Mouse (Mus musculus) neural tube, embryonic 10.5 days (tissue): ENCODE measurements around the gene Gipc3.
A peak's percentile ranks its signal among the peaks of the same experiment; 100 is the strongest.

ENCODE experiments used
- DNase-seq: peaks from one replicate; pipeline ENCODE4 v3.0.0-alpha.2; 2017; ENCODE audit warnings: low spot score; ENCODE audit errors: extremely low spot score

Gene Gipc3

DNA sequence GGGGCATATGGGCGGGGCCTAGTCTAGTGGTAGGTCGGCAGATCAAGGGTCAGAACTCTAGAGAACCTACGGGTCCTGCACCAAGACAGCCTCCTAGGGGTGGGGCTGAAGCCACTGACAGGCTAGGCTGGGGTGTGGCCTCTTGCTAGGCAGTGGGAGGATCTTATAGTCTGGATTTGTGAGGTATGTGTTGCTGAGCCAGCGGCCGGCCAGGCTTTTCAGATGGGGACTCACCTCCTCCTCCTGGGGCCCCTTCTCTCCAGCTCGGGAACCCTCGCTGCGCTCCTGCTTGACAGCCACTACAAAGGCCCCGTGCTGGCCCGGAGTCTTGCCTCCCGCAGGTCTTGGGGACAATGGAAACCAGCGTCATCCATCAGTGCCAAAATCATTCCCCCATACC lies 6.1 kb upstream of the Gipc3 start:
- DNase-seq: no peak

DNA sequence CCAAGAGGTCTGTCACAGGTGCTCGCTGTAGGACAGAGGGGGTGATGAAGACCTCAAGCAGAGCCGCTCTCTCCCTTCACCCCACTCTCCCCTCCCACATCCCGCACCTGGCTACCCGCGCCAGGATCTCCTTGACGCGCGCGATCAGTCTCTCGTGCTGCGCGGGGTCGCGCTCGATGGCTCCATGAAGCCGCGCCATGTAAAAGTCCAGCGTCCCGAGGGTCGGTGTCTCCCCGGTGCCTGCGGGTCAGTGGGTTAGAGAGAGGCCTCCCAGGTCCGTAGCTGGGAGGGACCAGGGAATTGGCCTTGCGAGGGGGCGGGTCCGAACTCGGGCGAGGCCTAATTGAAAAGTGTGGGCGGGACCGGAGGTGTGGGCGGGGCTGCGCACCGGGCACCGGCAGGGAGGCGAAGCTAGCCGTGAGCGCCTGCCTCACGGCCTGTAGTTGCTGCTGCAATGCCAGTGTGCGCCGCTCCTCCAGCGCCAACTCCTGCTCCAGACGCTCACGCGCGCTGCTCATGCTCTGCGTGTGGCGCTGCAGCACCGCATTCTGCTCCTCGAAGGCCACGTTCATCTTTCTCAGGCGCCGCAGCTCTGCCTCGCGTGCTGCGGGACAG lies 3.5 kb upstream of the Gipc3 start:
- peak; percentile 67 for DNase-seq

DNA sequence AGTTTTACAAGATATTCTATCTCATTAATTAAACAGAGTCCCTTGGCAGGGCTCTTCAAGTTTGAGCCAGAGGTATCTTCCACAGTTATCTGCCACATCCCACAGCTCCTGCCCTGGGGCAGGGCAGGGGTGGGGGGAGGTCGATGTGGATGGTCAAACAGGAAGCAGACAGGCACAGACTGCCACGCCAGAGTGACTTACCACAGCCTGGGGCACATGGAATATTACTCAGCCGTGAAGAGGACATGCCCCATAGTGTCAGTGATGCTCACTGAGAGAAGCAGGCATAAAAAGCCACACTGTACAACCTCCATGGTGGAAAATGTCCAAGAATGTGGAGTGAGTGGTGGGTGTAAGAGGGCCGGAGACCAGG lies 2.1 kb upstream of the Gipc3 start:
- no peak for DNase-seq

- no peak for DNase-seq
Observed at GRCm38 (mm10) chr10:81344421-81345161, 1.5 kb upstream of the Gipc3 start.

GRCm38 (mm10) chr10:81341333-81341949 lies 1.6 kb downstream of the Gipc3 start:
- DNase-seq: peak; percentile 79

DNA sequence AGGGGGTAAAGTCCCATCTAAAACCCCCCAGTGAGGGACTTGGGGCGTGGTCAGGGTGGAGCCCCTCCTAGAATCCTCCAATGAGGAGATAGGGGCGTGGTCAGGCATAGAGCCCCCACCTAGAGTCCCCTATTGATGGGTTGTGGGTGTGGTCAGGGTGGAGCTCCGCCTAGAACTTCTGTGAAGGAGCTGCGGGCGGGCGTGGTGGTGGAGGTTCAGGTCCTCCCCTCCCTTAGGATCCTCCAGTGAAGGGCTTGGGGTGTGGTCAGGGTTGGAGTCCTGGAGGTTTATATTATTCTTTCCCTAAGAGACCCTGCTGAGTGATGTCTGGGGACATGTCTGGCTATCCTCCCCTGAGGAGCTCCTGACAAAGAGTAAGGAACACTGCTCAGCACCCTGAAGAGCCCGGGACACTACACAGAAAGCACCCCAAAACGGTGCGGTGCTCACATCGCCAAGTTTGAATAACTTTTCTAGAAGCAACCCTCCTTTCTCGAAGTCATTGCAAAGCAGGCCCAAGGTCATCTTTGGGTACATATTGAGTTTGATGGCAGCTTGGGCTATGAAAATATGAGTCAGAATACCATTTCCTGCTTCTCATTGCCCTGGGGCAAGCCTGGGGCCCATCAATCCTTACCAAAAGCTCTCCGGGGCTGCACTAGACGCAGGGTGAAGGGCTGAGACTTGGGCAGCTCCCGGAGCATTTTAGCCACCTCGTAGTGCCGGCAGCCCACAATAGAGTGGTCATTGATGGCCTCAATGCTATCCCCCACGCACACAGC lies 2.3 kb downstream of the Gipc3 start:
- DNase-seq: no peak

DNA sequence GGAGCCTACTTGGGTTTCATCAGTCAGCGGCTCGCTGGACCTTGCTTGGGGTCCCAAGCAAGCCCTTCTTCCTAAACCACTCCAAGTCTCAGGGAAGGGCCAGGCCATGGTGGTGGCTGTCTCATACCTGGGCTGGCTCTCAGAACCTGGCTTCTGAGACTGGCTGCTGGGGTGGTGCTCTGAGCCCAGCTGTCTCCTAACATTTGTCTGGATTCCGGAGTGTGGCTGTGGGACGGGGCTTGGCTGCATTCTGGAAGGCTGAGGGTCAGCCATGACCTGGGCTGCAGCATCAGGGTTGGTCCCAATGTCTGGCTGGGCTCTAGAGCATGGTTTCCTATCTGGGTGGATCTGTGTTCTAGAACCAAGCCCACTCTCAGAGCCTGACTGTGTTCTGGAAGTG lies 6.5 kb downstream of the Gipc3 start:
- no peak for DNase-seq

- peak; percentile 49 for DNase-seq
Observed at GRCm38 (mm10) chr10:81335393-81336340, 7.4 kb downstream of the Gipc3 start.

DNA sequence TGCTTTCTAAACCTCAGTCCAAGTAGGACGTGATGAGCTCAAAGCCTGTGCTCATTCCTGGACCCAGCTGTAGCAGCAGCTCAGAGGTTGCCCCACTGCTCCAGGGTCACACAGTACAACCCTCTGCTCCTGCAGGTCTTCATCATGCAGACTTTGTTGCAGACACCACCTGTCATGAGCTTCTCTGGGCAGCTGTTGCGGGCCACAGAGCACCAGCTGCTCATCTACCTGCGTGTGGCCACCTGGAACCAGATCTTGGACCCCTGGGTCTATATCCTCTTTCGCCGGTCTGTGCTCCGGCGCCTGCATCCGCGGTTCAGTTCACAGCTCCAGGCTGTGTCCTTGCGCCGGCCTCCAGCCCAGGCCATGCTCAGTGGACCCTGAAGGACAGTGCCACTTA lies 8.7 kb downstream of the Gipc3 start:
- no peak for DNase-seq

DNA sequence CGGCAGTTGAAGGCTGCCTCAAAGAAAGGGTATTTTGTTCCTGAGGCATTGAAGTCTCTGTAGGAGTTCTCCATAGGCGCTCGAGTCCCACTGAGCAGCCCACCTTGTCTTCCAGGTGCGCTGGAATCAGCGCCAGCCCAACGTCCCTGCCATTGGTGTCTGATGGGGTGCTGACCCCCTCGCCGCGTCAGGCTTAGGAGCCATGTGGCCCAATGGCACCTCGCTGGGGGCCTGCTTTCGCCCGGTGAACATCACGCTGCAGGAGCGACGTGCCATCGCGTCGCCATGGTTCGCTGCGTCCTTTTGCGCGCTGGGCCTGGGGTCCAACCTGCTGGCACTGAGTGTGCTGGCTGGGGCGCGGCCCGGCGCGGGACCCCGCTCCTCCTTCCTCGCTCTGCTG lies 10.8 kb downstream of the Gipc3 start:
- DNase-seq: no peak

DNA sequence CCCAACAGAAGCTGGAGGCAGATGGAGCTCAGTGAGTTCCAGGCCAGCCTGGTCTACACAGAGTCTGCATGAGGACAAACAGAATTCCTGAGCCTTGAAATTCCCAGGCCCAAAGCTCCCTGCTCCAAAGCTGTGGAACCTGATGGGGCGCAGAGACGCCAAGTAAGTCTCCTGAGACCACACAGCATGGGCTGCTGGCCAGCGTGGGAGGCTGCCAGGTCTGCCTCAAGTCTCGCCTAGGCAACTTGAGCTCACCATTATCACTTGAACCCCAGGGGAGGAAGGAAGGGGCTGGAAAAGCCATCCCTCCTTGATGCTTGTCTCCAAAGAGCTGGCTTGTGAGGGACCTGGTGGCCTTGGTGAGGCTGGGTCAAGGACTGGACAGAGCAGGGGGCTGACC lies 13.1 kb downstream of the Gipc3 start:
- DNase-seq: no peak

GRCm38 (mm10) chr10:81329194-81329975 lies 13.7 kb downstream of the Gipc3 start:
- no peak for DNase-seq

- no peak for DNase-seq
Observed at GRCm38 (mm10) chr10:81328386-81328785, 14.7 kb downstream of the Gipc3 start, which contains the start of gene Tbxa2r. TSS of gene Tbxa2r (plus strand) at chr10:81328731.

- no peak for DNase-seq
Observed at GRCm38 (mm10) chr10:81327959-81328358, 15.1 kb downstream of the Gipc3 start.

DNA sequence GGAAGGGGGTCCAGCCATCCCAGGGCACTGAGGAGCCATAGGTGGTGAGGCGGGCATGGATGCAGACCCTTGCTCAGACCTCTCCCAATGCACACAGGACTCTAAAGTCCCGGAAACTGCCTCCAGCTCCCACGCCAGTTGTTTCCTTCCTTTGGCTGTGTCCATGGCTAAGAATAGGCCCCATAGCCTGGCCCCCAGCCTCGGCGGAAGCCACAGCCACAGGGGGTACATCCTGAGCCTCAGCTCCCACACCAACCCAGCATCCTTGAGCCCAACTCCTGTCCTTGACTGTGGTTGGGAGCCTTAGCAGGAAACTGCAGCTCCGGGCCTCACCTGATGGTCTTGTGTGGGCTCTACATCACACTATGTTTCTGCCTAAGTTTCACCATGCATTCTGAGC lies 16.2 kb downstream of the Gipc3 start:
- no peak for DNase-seq

DNA sequence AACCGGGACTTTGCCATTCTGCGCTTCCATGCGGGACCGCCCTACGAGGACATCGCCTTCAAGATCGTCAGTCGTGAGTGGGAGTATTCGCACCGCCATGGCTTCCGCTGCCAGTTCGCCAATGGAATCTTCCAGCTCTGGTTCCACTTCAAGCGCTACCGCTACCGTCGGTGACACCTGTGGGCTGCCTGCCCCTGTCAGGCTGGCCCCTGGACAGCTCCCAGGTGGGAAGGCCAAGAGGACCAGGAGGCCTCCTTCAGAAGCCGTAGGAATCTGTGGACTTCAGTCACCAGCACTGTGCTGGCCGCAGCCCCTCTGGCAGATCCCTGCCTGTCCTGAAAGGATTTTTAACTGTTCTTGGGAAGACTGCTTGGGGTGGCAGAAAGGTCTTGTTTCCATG lies 17.3 kb downstream of the Gipc3 start:
- no peak for DNase-seq

DNA sequence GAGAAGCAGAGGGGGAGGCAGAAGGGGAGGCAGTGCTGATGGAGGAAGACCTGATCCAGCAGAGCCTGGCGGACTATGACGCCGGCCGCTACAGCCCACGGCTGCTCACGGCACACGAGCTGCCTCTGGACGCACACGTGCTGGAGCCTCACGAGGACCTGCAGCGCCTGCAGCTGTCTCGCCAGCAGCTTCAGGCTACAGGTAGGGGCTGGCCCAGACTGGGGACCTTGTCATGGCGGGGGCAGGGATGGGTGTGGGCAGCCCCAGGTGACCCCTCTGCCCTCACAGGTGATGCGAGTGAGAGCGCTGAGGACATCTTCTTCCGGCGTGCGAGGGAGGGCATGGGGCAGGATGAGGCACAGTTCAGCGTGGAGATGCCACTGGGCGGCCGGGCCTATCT lies 17.9 kb downstream of the Gipc3 start:
- no peak for DNase-seq

GRCm38 (mm10) chr10:81323791-81324530 lies 19.1 kb downstream of the Gipc3 start:
- no peak for DNase-seq

DNA sequence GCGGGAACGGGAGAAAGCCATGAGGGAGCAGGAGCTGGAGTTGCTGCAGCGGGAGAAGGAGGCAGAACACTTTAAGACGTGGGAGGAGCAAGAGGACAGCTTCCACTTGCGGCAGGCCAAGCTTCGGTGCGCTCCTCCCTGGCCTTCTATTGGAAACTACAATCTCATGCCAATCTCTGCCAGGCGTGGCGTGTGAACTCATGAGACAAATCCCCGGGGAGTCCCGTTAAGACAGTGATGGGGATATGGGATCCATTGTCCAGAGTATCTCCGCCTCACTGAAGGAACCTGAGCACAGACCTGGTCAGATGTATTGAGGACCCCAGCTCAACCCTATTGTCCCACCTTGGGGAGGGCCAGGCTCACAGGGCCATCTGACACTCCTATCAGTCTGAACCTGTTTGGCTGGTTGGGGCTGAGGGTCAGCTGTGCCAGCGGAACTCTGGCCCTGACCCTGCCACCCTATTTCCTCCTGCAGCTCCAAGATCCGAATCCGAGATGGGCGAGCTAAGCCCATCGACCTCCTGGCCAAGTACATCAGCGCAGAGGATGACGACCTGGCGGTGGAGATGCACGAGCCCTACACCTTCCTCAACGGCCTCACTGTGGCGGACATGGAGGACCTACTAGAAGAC lies 19.8 kb downstream of the Gipc3 start:
- no peak for DNase-seq
